Mouse (Mus musculus): ENCODE data around the gene Snx14. TPM values are rescaled to one million over a fixed set of nuclear protein-coding genes. Genes with fewer than 3 reads are reported as not detected.
"Not testable (repeated sequence)": the region's sequence is repeated elsewhere in the genome, so short reads cannot be mapped to it uniquely, and the experiment has no call there.

Snx14 gene
- polyA plus RNA-seq (2014; fragmentation: Nextera tagmentation; extraction: Ambion mirVana), result 22.1 and 25.1 TPM in 2 replicates

- peak; percentile 97 for ATAC-seq
- Histone ChIP-seq H3K4me3 (ENCODE audit: low read depth, low read length) (peak within 1 kb of the TSS; percentile 72), H3K4me1 (ENCODE audit: control insufficient read depth, insufficient read depth, low read length) (peaks cover 4% of the 10 kb centered on the region; the same call in 1 of the 2 replicates), H3K9ac (ENCODE audit: low read length) (peak within 1 kb of the TSS; percentile 80), H3K4me2 (ENCODE audit: low read length) (peak within 1 kb of the TSS; percentile 90), H3K9me3 (replicated peaks; ENCODE audit: control insufficient read depth, low read length) (no peaks in the 10 kb centered on the region), H3K36me3 (ENCODE audit: control insufficient read depth, insufficient read depth, low read length) (no peaks in the 10 kb centered on the region), H3K27ac (ENCODE audit: low read depth, low read length) (peak within 1 kb of the TSS; percentile 78), H3K27me3 (replicated peaks; ENCODE audit: control insufficient read depth, insufficient read depth, low read length) (no peaks in the 10 kb centered on the region)
- WGBS, result under 1% methylated on average over 62 of the region's 62 CpGs
- peak; percentile 96 for DNase-seq (ENCODE audit: low spot score)
Observed at GRCm38 (mm10) chr9:88438555-88439237, at the start of gene Snx14. Snx14 (minus strand) TSS chr9:88438958.

- H3K4me1 ChIP-seq (ENCODE audit: control insufficient read depth, insufficient read depth, low read length), result peaks cover 10% of the 10 kb centered on the region
- WGBS, result 58% methylated on average over 6 of the region's 6 CpGs
- ATAC-seq (no peak), DNase-seq (ENCODE audit: low spot score) (no peak)
- no peaks in the 10 kb centered on the region for H3K9me3 ChIP-seq (replicated peaks; ENCODE audit: control insufficient read depth, low read length)
- no peak overlapping the region for H3K4me2 ChIP-seq (ENCODE audit: low read length)
- H3K36me3 ChIP-seq (ENCODE audit: control insufficient read depth, insufficient read depth, low read length), result peaks cover 7% of the 10 kb centered on the region; the same call in 1 of the 2 replicates
- H3K4me3 ChIP-seq (ENCODE audit: low read depth, low read length), result no peak overlapping the region
- no peaks in the 10 kb centered on the region for H3K27me3 ChIP-seq (replicated peaks; ENCODE audit: control insufficient read depth, insufficient read depth, low read length)
- H3K9ac ChIP-seq (ENCODE audit: low read length), result no peak overlapping the region
- no peak overlapping the region for H3K27ac ChIP-seq (ENCODE audit: low read depth, low read length)
Observed at GRCm38 (mm10) chr9:88484531-88484930, 45.8 kb upstream of the Snx14 start.

GRCm38 (mm10) chr9:88482829-88483396 is 44.2 kb upstream of the Snx14 start:
- H3K4me1 ChIP-seq (ENCODE audit: control insufficient read depth, insufficient read depth, low read length), result peaks cover 10% of the 10 kb centered on the region
- peak; percentile 81 for DNase-seq (ENCODE audit: low spot score)

GRCm38 (mm10) chr9:88482230-88482828 is 43.6 kb upstream of the Snx14 start, which contains the start of gene Syncrip:
Syncrip (minus strand) TSS chr9:88482574.
- ATAC-seq, result peak; percentile 92
- H3K4me3 ChIP-seq (ENCODE audit: low read depth, low read length), result peak within 1 kb of the TSS; percentile 100

More at GRCm38 (mm10) chr9:88482829-88483396, 44.2 kb upstream of the Snx14 start:
- H3K4me2 ChIP-seq (ENCODE audit: low read length), result peak overlapping the region; percentile 63
- WGBS, result under 1% methylated on average over 35 of the region's 52 CpGs
- peak overlapping the region; percentile 90 for H3K9ac ChIP-seq (ENCODE audit: low read length)
- peaks cover 10% of the 10 kb centered on the region; the same call in 1 of the 2 replicates for H3K36me3 ChIP-seq (ENCODE audit: control insufficient read depth, insufficient read depth, low read length)
- H3K27ac ChIP-seq (ENCODE audit: low read depth, low read length), result peak overlapping the region; percentile 100
- no peak for ATAC-seq
- no peaks in the 10 kb centered on the region for H3K9me3 ChIP-seq (replicated peaks; ENCODE audit: control insufficient read depth, low read length)
- no peaks in the 10 kb centered on the region for H3K27me3 ChIP-seq (replicated peaks; ENCODE audit: control insufficient read depth, insufficient read depth, low read length)
- peak overlapping the region; percentile 100 for H3K4me3 ChIP-seq (ENCODE audit: low read depth, low read length)

GRCm38 (mm10) chr9:88481791-88482160 is 43.0 kb upstream of the Snx14 start:
- Histone ChIP-seq H3K27me3 (replicated peaks; ENCODE audit: control insufficient read depth, insufficient read depth, low read length) (no peaks in the 10 kb centered on the region), H3K36me3 (ENCODE audit: control insufficient read depth, insufficient read depth, low read length) (peaks cover 17% of the 10 kb centered on the region), H3K9ac (ENCODE audit: low read length) (peak overlapping the region; percentile 97), H3K27ac (ENCODE audit: low read depth, low read length) (peak overlapping the region; percentile 100), H3K9me3 (replicated peaks; ENCODE audit: control insufficient read depth, low read length) (no peaks in the 10 kb centered on the region), H3K4me2 (ENCODE audit: low read length) (peak overlapping the region; percentile 63), H3K4me1 (ENCODE audit: control insufficient read depth, insufficient read depth, low read length) (peaks cover 10% of the 10 kb centered on the region), H3K4me3 (ENCODE audit: low read depth, low read length) (peak overlapping the region; percentile 100)
- ATAC-seq (peak; percentile 9), DNase-seq (ENCODE audit: low spot score) (peak; percentile 54)
- under 1% methylated on average over 33 of the region's 43 CpGs for WGBS

More at GRCm38 (mm10) chr9:88482230-88482828, 43.6 kb upstream of the Snx14 start, which contains the start of gene Syncrip:
- peak within 1 kb of the TSS; percentile 100 for H3K27ac ChIP-seq (ENCODE audit: low read depth, low read length)
- not testable (repeated sequence) for H3K9me3 ChIP-seq (replicated peaks; ENCODE audit: control insufficient read depth, low read length); H3K4me1 ChIP-seq (ENCODE audit: control insufficient read depth, insufficient read depth, low read length); H3K27me3 ChIP-seq (replicated peaks; ENCODE audit: control insufficient read depth, insufficient read depth, low read length)
- peak within 1 kb of the TSS; percentile 63 for H3K4me2 ChIP-seq (ENCODE audit: low read length)
- peaks cover 16% of the 10 kb centered on the region for H3K36me3 ChIP-seq (ENCODE audit: control insufficient read depth, insufficient read depth, low read length)
- peak; percentile 97 for DNase-seq (ENCODE audit: low spot score)
- H3K9ac ChIP-seq (ENCODE audit: low read length), result peak within 1 kb of the TSS; percentile 97
- 0% methylated on average over 25 of the region's 68 CpGs for WGBS

- Histone ChIP-seq H3K4me2 (ENCODE audit: low read length) (peak overlapping the region; percentile 63), H3K36me3 (ENCODE audit: control insufficient read depth, insufficient read depth, low read length) (peaks cover 19% of the 10 kb centered on the region), H3K4me3 (ENCODE audit: low read depth, low read length) (peak overlapping the region; percentile 100), H3K4me1 (ENCODE audit: control insufficient read depth, insufficient read depth, low read length) (peaks cover 10% of the 10 kb centered on the region), H3K27me3 (replicated peaks; ENCODE audit: control insufficient read depth, insufficient read depth, low read length) (no peaks in the 10 kb centered on the region), H3K9me3 (replicated peaks; ENCODE audit: control insufficient read depth, low read length) (no peaks in the 10 kb centered on the region), H3K9ac (ENCODE audit: low read length) (peak overlapping the region; percentile 97), H3K27ac (ENCODE audit: low read depth, low read length) (peak overlapping the region; percentile 100)
- ATAC-seq (no peak; the same call in none of the 2 replicates), DNase-seq (ENCODE audit: low spot score) (peak; percentile 51)
- under 1% methylated on average over 78 of the region's 78 CpGs for WGBS
Observed at GRCm38 (mm10) chr9:88481061-88481790, 42.5 kb upstream of the Snx14 start.

GRCm38 (mm10) chr9:88480120-88480519 is 41.4 kb upstream of the Snx14 start:
- WGBS, result 5% methylated on average over 1 of the region's 1 CpGs
- Histone ChIP-seq H3K4me2 (ENCODE audit: low read length) (peak overlapping the region; percentile 63), H3K27ac (ENCODE audit: low read depth, low read length) (no peak overlapping the region), H3K4me3 (ENCODE audit: low read depth, low read length) (peak overlapping the region; percentile 100), H3K36me3 (ENCODE audit: control insufficient read depth, insufficient read depth, low read length) (peaks cover 29% of the 10 kb centered on the region), H3K9me3 (replicated peaks; ENCODE audit: control insufficient read depth, low read length) (no peaks in the 10 kb centered on the region), H3K9ac (ENCODE audit: low read length) (peak overlapping the region; percentile 97), H3K4me1 (ENCODE audit: control insufficient read depth, insufficient read depth, low read length) (peaks cover 10% of the 10 kb centered on the region), H3K27me3 (replicated peaks; ENCODE audit: control insufficient read depth, insufficient read depth, low read length) (no peaks in the 10 kb centered on the region)
- ATAC-seq, result no peak
- no peak for DNase-seq (ENCODE audit: low spot score)

GRCm38 (mm10) chr9:88476138-88476537 is 37.4 kb upstream of the Snx14 start:
- H3K27me3 ChIP-seq (replicated peaks; ENCODE audit: control insufficient read depth, insufficient read depth, low read length), result no peaks in the 10 kb centered on the region
- H3K4me2 ChIP-seq (ENCODE audit: low read length), result no peak overlapping the region
- H3K9me3 ChIP-seq (replicated peaks; ENCODE audit: control insufficient read depth, low read length), result no peaks in the 10 kb centered on the region
- DNase-seq (ENCODE audit: low spot score), result peak; percentile 27
- no peak overlapping the region for H3K27ac ChIP-seq (ENCODE audit: low read depth, low read length)
- peaks cover 7% of the 10 kb centered on the region for H3K4me1 ChIP-seq (ENCODE audit: control insufficient read depth, insufficient read depth, low read length)
- no peak overlapping the region for H3K4me3 ChIP-seq (ENCODE audit: low read depth, low read length)
- ATAC-seq, result no peak
- H3K36me3 ChIP-seq (ENCODE audit: control insufficient read depth, insufficient read depth, low read length), result peaks cover 62% of the 10 kb centered on the region
- 37% methylated on average over 1 of the region's 1 CpGs for WGBS
- no peak overlapping the region for H3K9ac ChIP-seq (ENCODE audit: low read length)

All from forebrain, embryonic 14.5 days (tissue).